Mouse (Mus musculus): ENCODE measurements around the gene Scn2a. TPM values are rescaled to one million over a fixed set of nuclear protein-coding genes. Genes with fewer than 3 reads are reported as not detected.

The Scn2a gene
- total and polyA plus RNA-seq, 3 experiments: not detected

DNA sequence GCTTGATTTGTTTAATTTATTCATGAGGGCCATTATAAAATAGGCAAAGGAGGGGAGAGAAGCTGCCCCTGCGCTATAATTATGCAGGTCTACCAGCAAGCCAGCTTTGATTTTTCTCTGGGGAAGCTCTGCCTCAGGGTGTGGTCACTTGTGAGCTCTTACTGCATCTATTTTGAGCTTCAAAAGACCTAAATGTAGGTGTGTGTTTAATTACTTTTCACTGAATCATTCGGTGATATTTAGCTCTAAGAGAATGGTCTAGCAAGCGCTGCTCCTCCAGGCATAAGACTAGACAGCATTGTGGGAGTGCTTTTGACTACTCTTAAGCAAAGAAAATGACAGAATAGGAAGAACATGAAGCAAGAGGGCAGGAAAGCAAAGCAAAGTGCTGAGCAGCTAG lies 80.6 kb downstream of the Scn2a start (continued):
- TF ChIP-seq JUND (IDR thresholded peaks at IDR 0.05; ENCODE audit: low read depth, low read length): no peak
- TF ChIP-seq USF1 (IDR thresholded peaks at IDR 0.05; ENCODE audit: low read depth, low read length): no peak
- TF ChIP-seq ELF1 (IDR thresholded peaks at IDR 0.05; ENCODE audit: low read depth, low read length): no peak
- no peak for TF ChIP-seq CHD2 (IDR thresholded peaks at IDR 0.05; ENCODE audit: low read length)

DNA sequence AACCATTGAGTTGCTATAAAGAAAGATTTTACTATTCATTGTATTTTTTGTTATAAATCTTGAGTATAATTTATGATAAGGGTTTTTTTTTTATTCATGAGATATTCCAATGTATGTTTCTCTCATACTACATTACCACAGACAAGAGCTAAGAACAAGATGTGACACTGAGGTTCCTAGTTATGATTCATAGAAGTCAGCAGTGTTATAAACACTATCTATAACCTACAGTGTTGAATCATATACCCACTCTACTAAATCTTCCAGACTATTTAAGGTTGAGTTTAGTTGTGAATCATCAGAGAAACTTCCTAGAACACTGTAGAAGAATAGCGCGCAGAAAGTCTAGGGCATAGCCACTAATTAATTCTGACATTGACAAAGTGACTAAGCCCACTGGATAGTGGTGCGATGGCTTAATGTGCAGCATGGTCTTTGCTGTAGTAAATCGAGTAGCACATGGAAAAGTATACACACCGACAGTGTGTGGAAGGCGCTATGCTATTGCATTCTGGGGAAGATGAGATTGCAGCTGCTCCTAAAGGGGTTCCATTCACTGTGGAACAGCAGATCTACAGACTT lies 101.7 kb downstream of the Scn2a start:
- DNase-seq (ENCODE audit: low read depth, low spot score): no peak
- no peaks in the 10 kb centered on the region for H3K9me3 ChIP-seq (replicated peaks; ENCODE audit: insufficient read depth, low read length)
- no peak overlapping the region for H3K4me3 ChIP-seq (ENCODE audit: control insufficient read depth in 1 of 2, insufficient read depth in 1 of 2, low read depth in 2 of 2, low read length in 2 of 2)
- TF ChIP-seq NRF1 (IDR thresholded peaks at IDR 0.05; ENCODE audit: insufficient read depth, low read depth, low read length, poor library complexity, severe bottlenecking) (no peak), CTCF (IDR thresholded peaks at IDR 0.05 in 2 of 3, conservative IDR thresholded peaks at IDR 0.05 in 1 of 3; ENCODE audit: control insufficient read depth in 1 of 3, insufficient read depth in 1 of 3, low read depth in 2 of 3, low read length in 3 of 3, poor library complexity in 1 of 3, severe bottlenecking in 1 of 3) (no peak), SIN3A (IDR thresholded peaks at IDR 0.05; ENCODE audit: low read length) (no peak), ZKSCAN1 (IDR thresholded peaks at IDR 0.05; ENCODE audit: low read depth, low read length) (no peak), MAFK (IDR thresholded peaks at IDR 0.05; ENCODE audit: borderline replicate concordance, low read depth, low read length) (no peak), JUND (IDR thresholded peaks at IDR 0.05; ENCODE audit: low read depth, low read length) (no peak), HCFC1 (IDR thresholded peaks at IDR 0.05; ENCODE audit: low read depth, low read length) (no peak), TAL1 (IDR thresholded peaks at IDR 0.05; ENCODE audit: low read length) (no peak), ELF1 (IDR thresholded peaks at IDR 0.05; ENCODE audit: low read depth, low read length) (no peak), USF1 (IDR thresholded peaks at IDR 0.05; ENCODE audit: low read depth, low read length) (no peak), ZMIZ1 (IDR thresholded peaks at IDR 0.05; ENCODE audit: low read depth, low read length) (no peak), SMC3 (IDR thresholded peaks at IDR 0.05; ENCODE audit: low read depth, low read length) (no peak), GABPA (IDR thresholded peaks at IDR 0.05; ENCODE audit: low read depth, low read length) (no peak), CHD1 (IDR thresholded peaks at IDR 0.05; ENCODE audit: low read depth, low read length) (no peak), BHLHE40 (IDR thresholded peaks at IDR 0.05; ENCODE audit: borderline replicate concordance, low read depth, low read length) (no peak), TCF12 (IDR thresholded peaks at IDR 0.05; ENCODE audit: low read depth, low read length) (no peak), POLR2A (IDR thresholded peaks at IDR 0.05; ENCODE audit: control insufficient read depth in 1 of 2, insufficient read depth in 1 of 2, low read depth in 1 of 2, low read length in 2 of 2, poor library complexity in 1 of 2) (no peak), ZNF384 (IDR thresholded peaks at IDR 0.05; ENCODE audit: low read depth, low read length) (no peak)
- no peaks in the 10 kb centered on the region for H3K79me2 ChIP-seq (ENCODE audit: control insufficient read depth, insufficient read depth, low read length, poor library complexity)
- no peaks in the 10 kb centered on the region for H3K27me3 ChIP-seq (ENCODE audit: control insufficient read depth in 1 of 2, insufficient read depth in 2 of 2, low read length in 2 of 2)
- no peaks in the 10 kb centered on the region for H3K36me3 ChIP-seq (ENCODE audit: control insufficient read depth in 1 of 2, insufficient read depth in 2 of 2, low read length in 2 of 2)
- H3K27ac ChIP-seq (ENCODE audit: control insufficient read depth, low read depth, low read length): no peak overlapping the region
- H3K4me1 ChIP-seq (ENCODE audit: control insufficient read depth in 1 of 2, insufficient read depth in 2 of 2, low read length in 2 of 2): no peaks in the 10 kb centered on the region
- H3K9ac ChIP-seq (ENCODE audit: control insufficient read depth, low read depth, low read length, poor library complexity, severe bottlenecking): no peak overlapping the region

All from MEL (cell line).